Mouse (Mus musculus) layer of hippocampus, postnatal 14 days (tissue): ENCODE measurements around the gene Ccdc78. TPM values are rescaled to one million over a fixed set of nuclear protein-coding genes. Genes with fewer than 3 reads are reported as not detected.

Experiments used
- DNase-seq, 2 experiments: peaks; one replicate each; pipeline ENCODE4 v3.0.0; 2021 to 2022; ENCODE audit warnings: low spot score in 2 of 2, mixed read lengths in 1 of 2
- total RNA-seq, 2 experiments: library from RNA; stranded (reverse); gene quantifications; 2 replicates each; pipeline ENCODE4 v1.2.3; 2021

Gene Ccdc78
- total RNA-seq, 2 experiments from 2014 or later = 0.30 TPM; not detected in 1

- peak; percentile 86 to 93 for DNase-seq
Measured at GRCm38 (mm10) chr17:25808789-25809605, 22.6 kb downstream of the Ccdc78 start, which contains the start of gene Fbxl16. Fbxl16 (plus strand) TSS chr17:25809085.

- no peak for DNase-seq
Measured at GRCm38 (mm10) chr17:25809606-25810340, 23.4 kb downstream of the Ccdc78 start.

GRCm38 (mm10) chr17:25810890-25811289, 24.5 kb downstream of the Ccdc78 start:
- no peak for DNase-seq

- peak; percentile 70 to 80 for DNase-seq
Measured at GRCm38 (mm10) chr17:25813471-25813870, 27.1 kb downstream of the Ccdc78 start.

DNA sequence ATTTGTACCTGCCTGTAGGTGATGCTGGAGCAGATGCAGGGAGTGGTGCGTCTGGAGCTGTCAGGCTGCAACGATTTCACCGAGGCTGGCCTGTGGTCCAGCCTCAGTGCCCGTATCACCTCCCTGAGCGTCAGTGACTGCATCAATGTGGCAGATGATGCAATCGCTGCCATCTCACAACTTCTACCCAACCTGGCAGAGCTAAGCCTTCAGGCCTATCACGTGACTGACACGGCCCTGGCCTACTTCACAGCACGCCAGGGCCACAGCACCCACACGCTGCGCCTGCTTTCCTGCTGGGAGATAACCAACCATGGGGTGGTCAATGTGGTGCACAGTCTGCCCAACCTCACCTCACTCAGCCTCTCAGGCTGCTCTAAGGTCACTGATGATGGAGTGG, 31.3 kb downstream of the Ccdc78 start:
- DNase-seq = no peak

DNA sequence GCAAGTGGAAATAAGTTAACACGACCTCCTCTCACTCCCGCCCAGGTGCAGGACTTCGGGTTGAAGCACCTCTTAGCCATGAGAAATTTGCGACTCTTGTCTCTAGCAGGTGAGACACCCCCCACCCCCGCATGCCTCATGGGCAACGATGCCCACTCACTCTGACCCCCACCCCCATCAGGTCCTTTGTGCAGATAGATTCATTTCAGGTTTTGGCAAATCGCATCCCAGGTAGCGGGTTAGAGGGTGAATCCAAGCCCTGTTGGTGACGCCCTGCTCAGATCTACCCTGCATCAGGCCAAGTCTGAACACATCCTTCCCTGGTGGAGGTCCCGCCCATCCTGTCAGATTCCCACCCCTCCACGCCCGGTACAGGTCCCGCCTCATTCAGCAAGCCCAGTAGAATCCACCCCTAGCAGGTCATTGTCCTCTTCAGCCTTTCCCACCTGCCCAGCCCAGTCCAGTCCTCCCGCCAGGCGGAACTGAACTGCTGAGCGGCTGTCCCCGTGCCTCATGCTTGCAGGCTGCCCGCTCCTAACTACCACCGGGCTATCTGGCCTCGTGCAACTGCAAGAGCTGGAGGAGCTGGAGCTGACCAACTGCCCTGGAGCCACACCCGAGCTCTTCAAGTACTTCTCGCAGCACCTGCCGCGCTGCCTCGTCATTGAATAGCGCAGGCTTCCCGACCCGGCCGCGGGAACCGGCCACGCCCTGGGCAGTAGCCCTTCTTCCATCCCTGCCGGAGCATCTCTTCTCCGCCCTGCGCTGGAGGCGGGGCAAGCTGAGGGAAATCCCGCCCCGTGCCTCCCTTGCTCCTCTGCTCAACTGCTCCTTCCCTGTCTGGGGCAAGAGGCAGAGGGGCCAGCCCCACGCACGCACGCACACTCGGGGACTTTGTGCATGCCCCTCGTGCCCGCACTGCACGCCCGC, 32.7 kb downstream of the Ccdc78 start:
- DNase-seq = no peak

DNA sequence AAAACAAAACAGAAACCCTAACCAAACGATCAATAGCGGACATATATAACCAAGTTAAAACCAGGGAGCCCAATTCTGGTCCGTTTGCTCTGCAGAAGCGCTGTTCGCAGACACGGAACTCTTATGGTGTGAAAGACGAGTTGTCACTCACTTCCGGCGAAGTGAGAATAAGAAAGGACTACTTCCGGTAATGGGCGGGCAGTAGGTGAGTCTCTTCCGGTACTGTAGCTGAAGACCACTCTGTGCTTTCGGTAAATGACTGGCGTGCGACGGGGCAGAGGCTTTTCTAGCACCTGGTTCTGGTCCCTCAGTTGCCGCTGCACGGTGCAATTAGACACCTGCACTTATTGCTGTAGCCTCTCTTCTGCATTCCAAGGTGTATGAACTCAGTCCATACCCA, 37.1 kb downstream of the Ccdc78 start, which contains the start of gene Wdr24:
Gene Wdr24 (plus strand): TSS at position 176 of the 400 bp plus-strand sequence.
- peak; percentile 78 to 90 for DNase-seq

DNA sequence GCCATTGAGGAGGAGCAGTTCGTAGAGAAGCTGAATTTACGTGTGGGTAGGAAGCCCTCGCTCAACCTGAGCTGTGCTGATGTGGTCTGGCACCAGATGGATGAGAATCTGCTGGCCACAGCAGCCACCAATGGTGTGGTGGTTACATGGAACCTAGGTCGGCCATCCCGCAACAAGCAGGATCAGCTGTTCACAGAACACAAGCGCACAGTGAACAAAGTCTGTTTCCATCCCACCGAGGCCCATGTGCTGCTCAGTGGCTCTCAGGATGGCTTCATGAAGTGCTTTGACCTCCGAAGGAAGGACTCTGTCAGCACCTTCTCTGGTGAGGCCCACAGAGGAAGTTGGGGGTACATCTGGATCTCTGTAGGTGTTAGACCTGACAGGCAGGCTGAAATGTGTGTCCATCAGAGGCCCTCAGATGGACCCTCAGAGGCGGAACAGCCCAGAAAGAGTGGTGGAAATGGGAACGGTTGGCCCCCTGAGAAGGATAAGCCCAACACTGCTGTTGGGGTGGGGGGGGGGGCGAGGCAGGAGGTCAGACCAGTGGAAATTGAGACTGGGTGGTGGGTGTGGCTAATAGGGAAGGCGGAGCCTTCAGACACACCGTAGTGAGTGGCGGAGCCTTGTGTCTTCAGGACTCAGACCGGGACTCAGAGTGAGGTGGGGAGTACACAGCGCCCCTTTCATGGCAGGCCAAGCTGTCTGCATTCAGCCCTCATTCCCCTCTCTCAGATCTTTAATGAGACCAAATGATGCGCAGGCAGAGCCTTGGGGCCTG, 38.2 kb downstream of the Ccdc78 start:
- DNase-seq = no peak

GRCm38 (mm10) chr17:25825311-25825710, 38.9 kb downstream of the Ccdc78 start:
- DNase-seq = no peak

GRCm38 (mm10) chr17:25825984-25826570, 39.7 kb downstream of the Ccdc78 start:
- no peak for DNase-seq

- no peak for DNase-seq
Measured at GRCm38 (mm10) chr17:25827011-25827410, 40.6 kb downstream of the Ccdc78 start.

GRCm38 (mm10) chr17:25827546-25828222, 41.3 kb downstream of the Ccdc78 start:
- DNase-seq = no peak

- no peak for DNase-seq
Measured at GRCm38 (mm10) chr17:25828223-25828594, 41.8 kb downstream of the Ccdc78 start.

GRCm38 (mm10) chr17:25828712-25829557, 42.6 kb downstream of the Ccdc78 start, which contains the start of gene Jmjd8:
Jmjd8 (plus strand) TSS chr17:25828867.
- DNase-seq = peak; percentile 84 to 85

DNA sequence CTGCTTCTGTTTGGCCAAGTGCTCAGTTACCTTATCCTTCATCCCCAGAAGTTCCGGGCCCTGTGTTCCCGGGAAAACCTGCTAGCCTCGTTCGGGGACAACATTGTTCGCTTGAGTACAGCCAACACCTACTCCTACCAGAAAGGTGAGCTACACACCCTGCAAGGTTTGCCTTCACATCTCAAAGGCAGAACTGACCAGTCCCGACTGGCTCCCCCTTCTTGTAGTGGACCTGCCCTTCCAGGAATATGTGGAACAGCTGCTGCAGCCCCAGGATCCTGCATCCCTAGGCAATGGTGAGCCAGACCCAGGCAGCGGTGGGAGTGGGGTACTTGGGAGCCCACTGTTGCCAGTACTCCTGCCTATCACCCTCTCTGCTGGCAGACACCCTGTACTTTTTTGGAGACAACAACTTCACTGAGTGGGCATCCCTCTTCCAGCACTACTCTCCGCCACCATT, 43.2 kb downstream of the Ccdc78 start:
- no peak for DNase-seq

- no peak for DNase-seq
Measured at GRCm38 (mm10) chr17:25830200-25830753, 43.9 kb downstream of the Ccdc78 start.

DNA sequence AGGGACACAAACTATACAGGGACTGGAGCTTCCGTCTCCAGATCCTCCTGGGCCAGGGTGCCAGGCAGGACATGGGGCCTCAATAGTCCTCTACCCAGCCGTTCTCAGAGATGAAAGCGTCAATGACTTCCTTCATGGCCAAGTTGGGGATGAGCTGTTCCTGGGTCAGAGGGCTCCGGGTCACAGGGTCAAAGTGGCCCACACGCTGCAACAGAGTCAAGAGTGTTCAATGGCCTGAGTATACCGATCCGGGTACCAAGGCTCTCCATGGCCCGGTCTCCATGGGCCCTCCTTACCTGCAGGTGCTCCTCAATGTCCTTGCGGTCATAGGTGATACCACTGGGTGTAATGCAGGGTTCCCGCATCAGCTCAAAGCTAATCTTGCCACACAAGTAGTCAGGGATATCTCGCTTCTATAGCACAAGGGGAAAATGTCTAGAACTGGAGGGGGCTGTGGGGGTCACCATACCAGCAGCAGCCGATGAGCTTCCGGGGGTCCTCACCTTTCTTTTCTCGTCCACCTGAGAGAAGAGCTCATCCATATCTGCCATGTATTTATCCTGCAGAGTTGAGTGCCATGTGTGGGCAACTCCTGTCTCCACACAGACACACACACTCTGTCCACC, 44.5 kb downstream of the Ccdc78 start:
- no peak for DNase-seq
